Mouse (Mus musculus) stomach, postnatal 0 days (tissue): Measurements from ENCODE around the gene Rptor.

ENCODE experiments used
- CTCF ChIP-seq: IDR thresholded peaks from 2 replicates; pipeline ENCODE4 v1.5.1; 2016; ENCODE audit warnings: antibody characterized with exemption, low read depth, mild to moderate bottlenecking, moderate library complexity
- EP300 ChIP-seq: optimal IDR thresholded peaks from 2 replicates; pipeline ENCODE3; 2016; ENCODE audit warnings: antibody characterized with exemption

DNA sequence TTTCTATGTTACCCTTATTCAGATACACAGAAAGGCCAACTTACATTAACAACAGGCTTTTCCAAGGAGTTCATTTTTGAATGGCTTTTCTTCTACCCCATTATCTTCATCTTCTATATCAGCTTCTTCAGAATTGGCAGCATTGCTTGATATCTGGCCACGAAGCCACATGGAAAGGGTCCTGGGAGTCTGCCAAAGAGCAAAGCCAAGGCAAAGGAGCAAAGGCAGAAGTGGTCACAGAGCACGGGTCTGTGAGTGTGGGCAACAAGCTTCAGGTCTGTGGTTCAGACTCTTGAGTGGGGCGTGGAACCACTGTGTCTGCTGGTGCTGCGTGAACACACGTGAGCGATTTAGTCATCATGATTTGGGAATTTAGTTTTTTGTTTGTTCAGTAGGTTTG is 223.1 kb downstream of the Rptor start:
- TF ChIP-seq EP300 (no peak), CTCF (no peak)
